Mouse (Mus musculus) lung, embryonic 16.5 days (tissue): ENCODE data around the gene Polr3a. TPM values are rescaled to one million over a fixed set of nuclear protein-coding genes. Genes with fewer than 3 reads are reported as not detected.

Experiments
- ATAC-seq: fragments of 200-750 bp; cut with Nextera tagmentation; 2 replicates; pipeline ENCODE4 v1.8.0; 2017; ENCODE audit warnings: low read depth, mild to moderate bottlenecking, moderate library complexity
- H3K27ac ChIP-seq: fragments of 300-500 bp; sonication (generic); 2 replicates; pipeline ENCODE4 v1.5.1; 2014; ENCODE audit warnings: mild to moderate bottlenecking, control low read depth, low read length
- H3K27me3 ChIP-seq: fragments of 300-500 bp; sonication (generic); 2 replicates; pipeline ENCODE4 v1.6.1; 2014; ENCODE audit warnings: low read depth, low read length, mixed read lengths; ENCODE audit not compliant: control insufficient read depth, insufficient read depth
- H3K36me3 ChIP-seq: fragments of 300-500 bp; sonication (generic); 2 replicates; pipeline ENCODE4 v1.6.1; 2014; ENCODE audit warnings: low read length; ENCODE audit not compliant: control insufficient read depth, insufficient read depth
- H3K4me1 ChIP-seq: fragments of 300-500 bp; sonication (generic); replicated peaks from 2 replicates; pipeline ENCODE4 v1.6.1; 2014; ENCODE audit warnings: low read length, mixed read lengths; ENCODE audit not compliant: control insufficient read depth, insufficient read depth
- H3K4me2 ChIP-seq: fragments of 300-500 bp; sonication (generic); 2 replicates; pipeline ENCODE4 v1.6.1; 2014; ENCODE audit warnings: low read depth, low read length, control low read depth
- H3K4me3 ChIP-seq: fragments of 300-500 bp; sonication (generic); 2 replicates; pipeline ENCODE4 v1.5.1; 2014; ENCODE audit warnings: mild to moderate bottlenecking, low read length, control low read depth
- H3K9ac ChIP-seq: fragments of 300-500 bp; sonication (generic); 2 replicates; pipeline ENCODE4 v1.6.1; 2014; ENCODE audit warnings: low read length, control low read depth
- H3K9me3 ChIP-seq: fragments of 300-500 bp; sonication (generic); 2 replicates; pipeline ENCODE4 v1.6.1; 2016; ENCODE audit warnings: low read length; ENCODE audit not compliant: control insufficient read depth
- WGBS: fragments of 180-500 bp; shearing (Covaris S2); extraction: QIAGEN DNeasy Blood & Tissue Kit; methylation state at CpG from one replicate; pipeline ENCODE4 v1.1.7; 2014; 5-methylcytosine and 5-hydroxymethylcytosine counted together
- polyA plus RNA-seq: library from polyadenylated mRNA; unstranded; fragments of >200 nt; fragmentation: Nextera tagmentation; extraction: Ambion mirVana; gene quantifications from 2 replicates; pipeline ENCODE4 v1.2.1, GENCODE M21; 2015

The Polr3a gene
- polyA plus RNA-seq, 1 experiment from 2014 or later = 16.8 TPM

- Histone ChIP-seq H3K27ac (no peak overlapping the region), H3K4me3 (no peak overlapping the region), H3K4me1 (peaks cover 14% of the 10 kb centered on the region), H3K9me3 (peaks cover 4% of the 10 kb centered on the region; the same call in 1 of the 2 replicates), H3K36me3 (no peaks in the 10 kb centered on the region), H3K9ac (no peak overlapping the region), H3K4me2 (no peak overlapping the region), H3K27me3 (no peaks in the 10 kb centered on the region)
- no peak for ATAC-seq
- WGBS = 100% methylated on average over 1 of the region's 1 CpGs
Measured at GRCm38 (mm10) chr14:24510218-24510617, 23.4 kb upstream of the Polr3a start.

GRCm38 (mm10) chr14:24509557-24509956, 22.7 kb upstream of the Polr3a start:
- Histone ChIP-seq H3K9ac (no peak overlapping the region), H3K27ac (no peak overlapping the region), H3K27me3 (no peaks in the 10 kb centered on the region), H3K4me1 (peaks cover 14% of the 10 kb centered on the region), H3K9me3 (peaks cover 4% of the 10 kb centered on the region; the same call in 1 of the 2 replicates), H3K4me3 (no peak overlapping the region), H3K36me3 (no peaks in the 10 kb centered on the region), H3K4me2 (no peak overlapping the region)
- 61% methylated on average over 5 of the region's 5 CpGs for WGBS
- ATAC-seq = no peak

- WGBS = 20% methylated on average over 18 of the region's 18 CpGs
- 0 out of 2 replicates have a peak overlapping the region, but pooled peaks have one; percentile 7 for H3K4me3 ChIP-seq
- ATAC-seq = no peak
- H3K36me3 ChIP-seq = no peaks in the 10 kb centered on the region
- no peak overlapping the region for H3K27ac ChIP-seq
- H3K4me1 ChIP-seq = peaks cover 14% of the 10 kb centered on the region
- peaks cover 4% of the 10 kb centered on the region; the same call in 1 of the 2 replicates for H3K9me3 ChIP-seq
- peak overlapping the region; percentile 37; the same call in 1 of the 2 replicates for H3K4me2 ChIP-seq
- H3K9ac ChIP-seq = peak overlapping the region; percentile 17; the same call in 1 of the 2 replicates
- H3K27me3 ChIP-seq = no peaks in the 10 kb centered on the region
Measured at GRCm38 (mm10) chr14:24508070-24508773, 21.4 kb upstream of the Polr3a start.

- Histone ChIP-seq H3K4me3 (no peak overlapping the region), H3K27me3 (no peaks in the 10 kb centered on the region), H3K9me3 (peaks cover 4% of the 10 kb centered on the region; the same call in 1 of the 2 replicates), H3K9ac (no peak overlapping the region), H3K4me1 (peaks cover 14% of the 10 kb centered on the region), H3K27ac (no peak overlapping the region), H3K36me3 (no peaks in the 10 kb centered on the region), H3K4me2 (peak overlapping the region; percentile 37; the same call in 1 of the 2 replicates)
- ATAC-seq = no peak
- WGBS = 21% methylated on average over 14 of the region's 14 CpGs
Measured at GRCm38 (mm10) chr14:24507452-24508069, 20.7 kb upstream of the Polr3a start.

- H3K4me2 ChIP-seq = no peak overlapping the region
Measured at GRCm38 (mm10) chr14:24501256-24501655, 14.4 kb upstream of the Polr3a start.

GRCm38 (mm10) chr14:24500845-24501186, 14.0 kb upstream of the Polr3a start:
- Histone ChIP-seq H3K27ac (peak overlapping the region; percentile 4; the same call in 1 of the 2 replicates), H3K4me3 (no peak overlapping the region), H3K4me2 (peak overlapping the region; percentile 40), H3K36me3 (peaks cover 31% of the 10 kb centered on the region), H3K4me1 (peaks cover 5% of the 10 kb centered on the region; the same call in 1 of the 2 replicates), H3K27me3 (no peaks in the 10 kb centered on the region), H3K9ac (peak overlapping the region; percentile 52), H3K9me3 (no peaks in the 10 kb centered on the region)
- no peak for ATAC-seq
- WGBS = 9% methylated on average over 8 of the region's 8 CpGs

More at GRCm38 (mm10) chr14:24501256-24501655, 14.4 kb upstream of the Polr3a start:
- Histone ChIP-seq H3K36me3 (peaks cover 27% of the 10 kb centered on the region), H3K9me3 (no peaks in the 10 kb centered on the region), H3K4me3 (no peak overlapping the region), H3K27me3 (no peaks in the 10 kb centered on the region), H3K27ac (no peak overlapping the region), H3K4me1 (peaks cover 5% of the 10 kb centered on the region; the same call in 1 of the 2 replicates), H3K9ac (peak overlapping the region; percentile 52)
- no peak for ATAC-seq
- WGBS = 42% methylated on average over 4 of the region's 4 CpGs

- H3K36me3 ChIP-seq = peaks cover 34% of the 10 kb centered on the region
- H3K4me1 ChIP-seq = peaks cover 5% of the 10 kb centered on the region; the same call in 1 of the 2 replicates
- H3K27ac ChIP-seq = peak overlapping the region; percentile 16
- H3K27me3 ChIP-seq = no peaks in the 10 kb centered on the region
- H3K9ac ChIP-seq = peak overlapping the region; percentile 52
- ATAC-seq = peak; percentile 72
- 12% methylated on average over 18 of the region's 18 CpGs for WGBS
- peak overlapping the region; percentile 40 for H3K4me2 ChIP-seq
- H3K9me3 ChIP-seq = no peaks in the 10 kb centered on the region
- H3K4me3 ChIP-seq = no peak overlapping the region
Measured at GRCm38 (mm10) chr14:24500091-24500844, 13.4 kb upstream of the Polr3a start.

GRCm38 (mm10) chr14:24499478-24499877, 12.6 kb upstream of the Polr3a start:
- H3K27ac ChIP-seq = no peak overlapping the region
- no peak overlapping the region for H3K4me3 ChIP-seq
- no peak for ATAC-seq
- WGBS = 26% methylated on average over 9 of the region's 9 CpGs
- peaks cover 6% of the 10 kb centered on the region for H3K4me1 ChIP-seq
- H3K36me3 ChIP-seq = peaks cover 41% of the 10 kb centered on the region
- no peak overlapping the region for H3K4me2 ChIP-seq
- no peaks in the 10 kb centered on the region for H3K9me3 ChIP-seq
- no peak overlapping the region for H3K9ac ChIP-seq
- no peaks in the 10 kb centered on the region for H3K27me3 ChIP-seq
